Mouse (Mus musculus): ENCODE measurements around the gene Rhcg. TPM values are rescaled to one million over a fixed set of nuclear protein-coding genes. Genes with fewer than 3 reads are reported as not detected.

Gene Rhcg
- total RNA-seq, 4 experiments from 2014 or later = 28.1 to 57.4 (median 34.7) TPM

GRCm38 (mm10) chr7:79548893-79549555 is 68.4 kb downstream of the Rhcg start:
- no peak for DNase-seq

GRCm38 (mm10) chr7:79547092-79547491 is 70.4 kb downstream of the Rhcg start:
- DNase-seq = peak; percentile 53

GRCm38 (mm10) chr7:79545066-79545400 is 72.4 kb downstream of the Rhcg start:
- DNase-seq = no peak

GRCm38 (mm10) chr7:79544281-79545065 is 73.0 kb downstream of the Rhcg start:
- DNase-seq = no peak

Other genes with a start within 250 kb of the Rhcg start
- 1 to 10 TPM in 1 of 4 experiments, under 1 TPM in 1, not detected in 2; 0.17 to 1.4 TPM for gene Rlbp1, start 230.6 kb downstream of the Rhcg start, total RNA-seq (2022)
- under 1 TPM; 0.20 to 0.95 (median 0.43) TPM for gene Fanci, start 225.7 kb downstream of the Rhcg start, total RNA-seq (2022)
- gene Polg, start 151.3 kb downstream of the Rhcg start, total RNA-seq (2022) = 10 to 100 TPM; 73.6 to 86.6 (median 84.0) TPM
- gene Ticrr, start 42.5 kb upstream of the Rhcg start, total RNA-seq (2022) = under 1 TPM; 0.05 to 0.59 (median 0.12) TPM
- gene Kif7, start 98.1 kb upstream of the Rhcg start, total RNA-seq (2022) = 1 to 10 TPM; 2.8 to 6.4 (median 4.2) TPM
- gene Plin1, start 115.2 kb upstream of the Rhcg start, total RNA-seq (2022) = 100 to 1,000 TPM; 277 to 564 (median 391) TPM
- gene Pex11a, start 125.5 kb upstream of the Rhcg start, total RNA-seq (2022) = 10 to 100 TPM; 52.5 to 60.1 (median 54.5) TPM
- gene Wdr93, start 125.5 kb upstream of the Rhcg start, total RNA-seq (2022) = 1 to 10 TPM in 3 of 4 experiments, under 1 TPM in 1; 0.99 to 1.6 (median 1.3) TPM
- not detected for gene Mesp1, start 176.1 kb upstream of the Rhcg start, total RNA-seq (2022)
- gene Mesp2, start 193.1 kb upstream of the Rhcg start, total RNA-seq (2022) = 1 to 10 TPM in 1 of 4 experiments, under 1 TPM in 3; 0.41 to 1.5 (median 0.62) TPM
- gene Anpep, start 243.4 kb upstream of the Rhcg start, total RNA-seq (2022) = 10 to 100 TPM; 10.5 to 21.9 (median 15.4) TPM